Mouse (Mus musculus) retina, adult 2 months (tissue): ENCODE results near the gene Hmcn1.

Experiments
- DNase-seq: peaks from one replicate; pipeline ENCODE4 v3.0.0-alpha.2; 2012; ENCODE audit warnings: low read depth, low spot score

Gene Hmcn1

DNA sequence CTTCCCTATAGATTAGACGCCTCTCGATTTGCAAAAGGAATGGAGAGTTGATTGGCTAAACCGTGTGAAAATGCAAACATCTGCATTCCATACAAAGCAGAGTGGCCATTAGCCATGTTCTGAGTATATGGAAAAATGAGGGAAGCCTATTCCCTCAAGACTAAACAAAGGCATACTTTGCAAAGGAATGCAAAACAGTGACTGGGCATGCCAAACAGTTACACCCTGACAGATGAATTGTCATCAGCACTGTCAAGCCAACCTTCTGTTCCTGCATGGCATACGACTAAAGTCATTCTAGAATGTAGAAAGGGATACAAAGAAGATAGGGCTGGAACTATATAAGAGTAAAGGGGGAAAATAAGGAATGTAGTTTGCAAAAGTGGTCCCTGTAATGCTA lies 115.3 kb downstream of the Hmcn1 start:
- no peak for DNase-seq

DNA sequence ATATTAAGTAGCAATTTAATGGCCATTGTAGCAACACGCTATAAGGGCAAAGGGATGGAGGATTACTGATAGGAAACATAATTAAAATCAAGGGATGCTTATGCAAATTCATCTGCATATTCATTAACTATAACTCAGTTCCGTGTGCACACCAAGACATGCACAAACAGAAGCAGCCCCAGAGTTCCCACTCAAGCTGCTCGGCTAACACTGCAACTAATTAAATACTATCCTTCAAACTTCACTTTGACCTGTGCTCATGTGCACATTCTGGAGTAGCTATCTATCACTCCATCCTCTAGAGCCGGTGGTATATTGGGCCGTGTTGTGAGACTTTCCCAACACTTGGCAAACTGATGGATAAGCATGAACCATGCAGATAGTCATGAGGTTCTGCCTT lies 119.2 kb downstream of the Hmcn1 start:
- DNase-seq: no peak

DNA sequence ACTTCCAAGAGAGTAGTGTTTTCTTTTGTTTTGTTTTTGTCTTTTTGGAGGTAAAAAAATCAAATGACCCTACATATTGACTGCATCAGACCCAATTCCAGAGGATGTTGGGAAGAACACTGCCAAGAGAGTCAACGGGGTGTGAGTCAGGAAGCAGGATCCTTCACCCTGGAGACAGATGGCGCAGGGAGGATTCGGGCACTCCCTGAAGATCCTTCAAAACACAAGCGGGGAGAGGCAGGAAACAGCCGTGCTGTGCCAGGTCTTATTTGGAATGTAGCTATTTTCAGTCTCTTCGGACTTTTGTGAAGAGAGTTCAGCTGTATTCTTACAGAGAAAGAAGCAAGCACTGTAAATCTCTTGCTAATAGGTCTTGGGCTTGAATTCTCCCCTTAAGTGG lies 120.0 kb downstream of the Hmcn1 start:
- DNase-seq: no peak

DNA sequence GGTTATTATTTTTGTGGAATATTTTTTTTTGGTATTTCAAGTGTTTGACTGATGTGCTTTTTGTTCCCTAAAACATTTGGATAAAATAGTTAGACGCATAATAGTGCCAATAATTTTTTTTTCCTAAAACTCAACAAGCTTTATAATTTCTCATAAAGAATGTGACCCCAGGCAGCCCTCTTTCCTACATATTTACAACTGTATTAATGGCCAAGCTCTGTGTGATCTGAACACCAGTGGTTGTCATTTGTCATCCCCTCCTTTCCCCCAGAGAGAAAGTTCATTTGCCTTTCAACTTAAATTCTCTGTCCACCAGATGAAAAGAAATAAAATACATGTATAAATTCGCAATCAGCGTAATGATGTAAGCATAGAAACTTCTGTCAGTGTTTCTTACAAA lies 121.1 kb downstream of the Hmcn1 start:
- DNase-seq: no peak

DNA sequence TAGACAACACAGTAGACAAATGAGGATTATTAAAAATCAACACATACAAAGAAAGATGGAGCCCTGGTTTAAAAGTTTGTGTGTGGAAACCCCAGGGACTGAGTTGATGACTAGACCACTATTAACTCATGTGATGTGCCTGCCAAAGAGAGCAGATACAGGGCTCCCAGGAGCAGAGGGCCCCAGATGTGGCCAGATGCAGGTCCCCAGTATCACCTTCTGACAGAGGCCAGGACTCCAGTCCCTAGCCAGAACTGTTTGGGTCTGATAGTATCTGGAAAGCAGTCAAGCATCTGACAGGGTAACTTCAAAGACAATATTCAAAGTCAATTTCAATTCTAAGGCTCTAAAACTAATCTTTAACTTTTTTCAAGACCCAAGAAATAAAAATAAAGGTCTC lies 124.0 kb downstream of the Hmcn1 start:
- no peak for DNase-seq

DNA sequence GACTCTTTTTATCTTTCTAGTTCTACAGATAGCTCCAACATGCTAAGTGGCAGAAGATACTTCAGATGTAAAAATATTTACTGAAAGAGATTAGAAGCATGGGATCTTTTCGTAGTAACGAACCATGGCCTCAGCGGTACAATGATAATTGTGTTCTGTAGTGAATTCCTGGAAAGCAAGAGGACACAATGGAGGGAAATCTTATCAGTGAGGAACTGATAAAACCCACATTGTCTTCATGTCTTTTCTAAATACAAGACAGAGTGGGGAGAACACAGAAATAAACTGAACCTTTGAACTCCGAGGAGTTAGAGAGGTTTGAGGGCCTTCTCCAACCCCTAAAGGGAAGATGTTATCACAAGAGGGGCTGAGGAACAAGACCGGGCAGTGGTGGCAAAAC lies 126.6 kb downstream of the Hmcn1 start:
- no peak for DNase-seq

DNA sequence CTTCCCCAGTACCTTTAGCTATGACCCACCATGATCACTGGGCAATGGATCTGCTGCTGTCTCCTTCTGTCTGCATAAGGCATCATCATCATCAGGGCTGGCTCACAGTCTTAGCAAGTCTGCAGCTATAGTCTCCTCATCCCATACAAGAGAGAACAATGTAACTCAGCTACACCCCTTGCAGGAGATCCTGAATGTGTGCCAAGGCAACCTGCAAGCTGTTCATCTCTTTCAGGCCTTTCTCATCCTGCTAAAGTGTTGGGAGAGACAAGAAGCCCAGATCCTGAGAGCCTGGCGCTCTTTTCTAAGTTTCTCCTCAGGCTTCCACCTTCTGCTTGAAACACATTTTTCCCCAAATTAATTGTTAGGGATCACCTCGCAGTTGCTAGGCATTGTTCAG lies 135.5 kb downstream of the Hmcn1 start:
- no peak for DNase-seq

DNA sequence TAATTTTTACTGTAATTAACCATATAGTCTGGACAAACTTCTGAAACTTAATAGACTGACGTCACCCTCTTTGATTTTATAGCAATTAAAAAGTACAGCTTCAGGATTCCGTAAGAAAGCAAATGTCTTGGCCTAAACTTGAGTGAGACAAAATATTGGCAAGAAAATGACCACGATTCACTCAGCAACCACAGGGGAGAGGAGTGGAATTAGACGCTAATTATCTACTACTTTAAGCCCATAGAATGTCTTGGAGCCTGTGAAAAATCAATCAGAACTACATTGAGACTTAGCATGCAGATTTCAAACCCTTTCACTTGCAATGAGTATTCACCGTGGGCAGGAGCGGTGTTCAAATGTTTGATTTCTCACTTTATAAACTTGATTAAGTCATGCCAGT lies 159.8 kb downstream of the Hmcn1 start:
- no peak for DNase-seq

DNA sequence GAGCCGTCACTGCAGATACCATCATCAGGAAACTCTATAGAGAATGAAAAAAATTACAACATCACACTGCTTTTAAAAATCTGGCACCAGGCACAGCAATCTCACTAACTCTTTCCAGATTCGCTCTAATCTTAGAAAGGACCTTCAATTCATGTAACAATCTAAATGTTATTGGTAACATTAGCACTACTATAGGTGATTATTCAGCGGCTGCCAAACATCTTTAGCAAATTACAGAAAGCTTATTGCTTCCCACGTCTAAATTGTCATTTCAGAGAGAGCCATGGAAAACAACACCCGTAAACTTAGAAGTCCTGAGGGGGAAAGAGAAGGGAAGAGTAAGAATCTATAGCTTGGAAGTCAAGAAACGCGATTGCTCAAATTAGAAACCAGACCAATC lies 163.4 kb downstream of the Hmcn1 start:
- no peak for DNase-seq

DNA sequence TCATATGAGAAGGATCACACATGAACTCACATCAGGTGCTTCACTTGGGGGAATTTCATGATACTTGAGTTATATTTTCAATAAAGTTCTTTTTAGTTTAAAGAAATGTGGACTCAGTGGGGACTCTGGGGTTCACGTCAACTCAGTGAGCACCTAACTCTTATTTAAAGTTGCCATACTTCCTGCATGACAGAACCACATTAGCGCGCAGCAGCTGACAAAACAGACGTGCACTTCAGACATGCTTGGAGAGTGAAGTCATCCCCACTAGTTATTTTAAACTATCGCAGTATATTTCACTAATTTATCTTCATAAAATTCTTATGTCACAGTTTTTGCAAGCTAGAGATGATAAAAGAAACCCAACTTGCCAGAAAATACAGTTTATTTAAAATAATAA lies 166.1 kb downstream of the Hmcn1 start:
- no peak for DNase-seq

DNA sequence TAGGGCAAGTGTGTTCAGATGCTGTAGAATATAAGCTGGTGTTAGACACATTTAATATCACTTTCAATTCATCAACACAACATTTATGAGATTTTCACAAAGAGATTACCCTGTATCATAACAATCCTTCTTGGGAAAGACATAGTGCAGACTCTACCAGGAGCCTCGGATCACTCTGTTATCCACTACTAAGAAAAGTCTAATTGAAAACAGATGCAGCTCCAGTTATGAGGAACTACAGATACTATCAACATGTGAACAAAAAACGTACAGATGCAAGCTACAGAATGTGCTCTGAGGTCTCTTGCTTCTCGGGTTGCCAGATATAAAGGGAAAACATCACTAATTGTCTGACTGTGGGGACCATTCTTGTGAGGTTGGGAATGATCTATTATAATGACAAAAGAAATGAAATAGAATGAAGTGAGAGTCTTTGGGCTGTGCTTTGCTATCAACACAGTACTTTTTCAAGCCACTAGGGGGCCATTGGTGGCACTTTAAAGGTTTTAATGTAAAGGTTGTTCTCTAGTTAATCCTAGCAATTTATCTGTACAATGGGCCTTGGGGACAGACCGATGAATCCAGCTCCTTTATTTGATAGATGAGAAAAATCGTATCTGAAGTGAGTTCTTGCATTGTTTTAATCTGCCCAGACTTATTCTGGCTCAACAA lies 168.8 kb downstream of the Hmcn1 start:
- DNase-seq: no peak

DNA sequence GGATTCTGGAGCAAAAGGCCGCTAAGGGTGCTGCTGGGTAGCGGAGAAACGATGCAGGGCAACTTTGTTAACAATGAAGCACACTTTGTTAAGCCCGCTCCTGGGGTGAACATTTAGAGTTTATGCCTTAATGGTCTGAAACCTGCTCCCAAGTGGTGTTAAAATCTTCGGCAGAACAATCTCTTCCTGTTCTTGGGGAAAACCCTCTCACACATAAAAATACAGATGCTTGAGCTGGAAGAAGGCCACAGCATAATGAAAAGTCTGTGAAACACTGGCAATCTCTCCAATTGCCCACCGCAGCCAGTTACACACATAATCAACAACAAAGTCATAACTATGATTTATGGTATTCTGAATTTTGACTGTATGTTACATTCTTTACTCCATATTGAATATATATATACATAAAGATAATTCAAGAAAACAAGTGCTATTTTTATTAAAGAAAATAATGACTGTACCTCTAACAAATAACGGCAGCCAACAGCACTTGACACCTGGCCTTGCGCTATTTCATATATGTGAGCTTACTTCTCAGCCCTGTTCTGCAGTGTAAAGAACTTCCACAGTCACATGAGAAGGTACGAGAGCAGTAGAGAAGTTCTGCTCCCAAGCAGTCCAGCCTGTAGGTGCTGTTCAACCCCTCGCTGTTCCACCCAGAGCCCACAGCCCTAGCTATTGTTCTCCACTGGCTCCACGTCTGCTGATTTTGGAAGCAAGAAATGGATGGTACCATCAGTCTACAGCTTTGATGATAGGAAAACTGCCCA lies 177.0 kb downstream of the Hmcn1 start:
- no peak for DNase-seq

DNA sequence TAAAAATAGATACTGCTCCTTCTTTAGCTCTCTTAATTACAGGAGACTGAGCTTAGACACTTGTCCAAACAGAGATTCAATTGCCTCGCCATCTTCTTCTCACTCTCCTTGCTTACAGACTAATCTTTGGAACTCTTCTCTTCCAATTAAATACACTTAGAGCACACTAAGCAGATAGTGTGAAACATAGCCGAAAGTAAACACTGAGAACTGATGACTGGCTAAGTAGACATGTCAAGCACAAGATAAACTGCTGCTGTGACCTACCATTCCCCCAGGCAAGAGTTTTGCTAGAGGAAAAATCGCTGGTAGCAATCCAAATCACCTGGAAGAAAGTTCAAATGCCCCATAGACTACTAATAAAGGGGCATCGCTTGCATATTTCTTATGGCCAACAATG lies 178.3 kb downstream of the Hmcn1 start:
- no peak for DNase-seq

DNA sequence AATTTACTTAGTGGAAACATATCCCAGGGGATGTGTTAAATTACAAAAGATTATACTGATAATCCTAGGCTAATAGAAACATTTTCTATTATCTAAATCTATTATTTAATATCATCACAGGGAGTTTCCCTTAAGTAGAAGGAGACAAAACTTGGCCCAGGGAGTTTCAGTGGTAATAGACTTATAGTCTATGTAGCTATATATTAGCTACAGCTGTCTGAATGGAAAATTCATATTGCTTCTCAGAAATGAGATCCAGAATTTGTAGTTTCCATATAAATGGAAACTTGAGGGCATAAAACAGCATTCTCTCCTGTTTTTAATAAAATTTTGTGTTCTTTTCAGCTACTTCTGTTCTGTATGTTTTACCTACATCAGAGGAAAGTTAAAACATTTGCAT lies 179.9 kb downstream of the Hmcn1 start:
- DNase-seq: no peak

DNA sequence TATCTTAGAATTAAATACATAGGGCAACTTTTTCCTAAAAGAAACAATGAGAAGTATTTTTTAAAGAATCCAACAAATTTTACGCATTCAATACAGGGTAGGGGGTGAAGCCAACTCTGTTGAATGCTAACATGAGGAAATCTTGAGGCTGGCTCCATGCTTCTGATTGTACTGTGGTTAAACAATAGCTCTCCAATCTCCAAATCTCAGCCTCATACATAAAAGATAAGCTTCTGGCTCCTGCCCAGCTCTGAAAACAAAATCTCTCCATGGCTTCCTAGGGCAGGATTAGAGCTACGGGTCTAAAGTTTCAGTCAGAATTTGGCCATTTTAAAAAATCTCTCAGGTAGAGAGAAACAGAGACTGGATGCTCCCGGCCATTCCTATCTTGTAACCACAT lies 186.4 kb downstream of the Hmcn1 start:
- no peak for DNase-seq

DNA sequence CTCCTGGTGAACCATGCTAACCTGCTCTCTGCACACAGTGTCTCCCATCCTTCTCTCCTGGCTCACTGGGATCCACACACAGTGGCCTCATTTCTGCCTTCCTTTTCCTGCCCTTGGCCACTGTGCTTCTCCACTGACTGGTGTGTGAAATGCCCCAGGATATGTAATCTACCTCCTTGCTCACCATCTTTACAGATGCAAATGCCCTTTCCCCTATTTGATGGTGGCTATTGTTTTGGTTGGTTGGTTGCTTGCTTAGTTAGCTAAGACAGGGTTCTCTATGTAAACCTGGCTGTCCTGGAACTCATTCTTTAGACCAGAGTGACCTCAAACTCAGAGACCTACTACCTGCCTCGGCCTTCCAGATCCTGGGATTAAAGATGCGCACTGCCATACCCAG lies 187.8 kb downstream of the Hmcn1 start:
- DNase-seq: no peak

DNA sequence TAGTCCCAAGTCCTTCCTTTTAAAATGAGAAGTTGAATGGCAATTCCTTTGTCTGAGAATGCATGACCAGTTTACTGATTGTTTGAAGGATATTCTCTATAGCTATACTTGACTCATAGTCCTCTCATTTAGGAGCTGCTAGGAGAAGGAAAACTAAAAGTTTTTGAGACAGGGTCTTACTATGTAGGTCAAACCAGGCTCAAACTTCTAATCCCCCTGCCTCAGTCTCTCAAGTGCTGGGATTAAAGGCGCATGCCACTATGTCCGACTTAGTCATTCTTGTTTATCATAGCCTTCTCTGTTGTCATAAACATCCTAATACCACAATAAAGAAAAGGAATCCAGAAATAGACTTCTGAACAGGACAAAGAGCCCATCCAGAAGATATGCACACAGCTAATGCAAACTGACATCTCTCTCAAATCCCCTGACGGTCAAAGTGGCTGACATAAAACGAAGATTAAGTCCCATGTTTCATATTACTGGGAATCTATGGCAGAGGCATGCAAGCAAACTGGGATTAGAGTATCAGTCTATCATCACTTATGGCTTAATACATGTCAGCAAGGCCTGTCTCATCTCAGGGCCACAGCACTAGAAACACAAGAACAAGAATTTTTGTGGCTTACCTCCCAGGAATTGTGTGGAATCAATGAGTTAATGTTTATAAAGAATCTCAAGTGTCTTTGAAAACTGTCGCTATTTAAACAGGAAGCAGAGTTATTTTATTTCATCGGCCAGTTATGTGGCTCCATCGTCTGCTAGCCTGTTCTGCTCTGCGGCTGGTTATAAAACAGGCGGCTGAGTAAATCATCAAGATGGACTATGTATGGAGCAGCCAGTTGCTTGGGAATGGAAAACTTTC lies 188.8 kb downstream of the Hmcn1 start:
- DNase-seq: no peak

DNA sequence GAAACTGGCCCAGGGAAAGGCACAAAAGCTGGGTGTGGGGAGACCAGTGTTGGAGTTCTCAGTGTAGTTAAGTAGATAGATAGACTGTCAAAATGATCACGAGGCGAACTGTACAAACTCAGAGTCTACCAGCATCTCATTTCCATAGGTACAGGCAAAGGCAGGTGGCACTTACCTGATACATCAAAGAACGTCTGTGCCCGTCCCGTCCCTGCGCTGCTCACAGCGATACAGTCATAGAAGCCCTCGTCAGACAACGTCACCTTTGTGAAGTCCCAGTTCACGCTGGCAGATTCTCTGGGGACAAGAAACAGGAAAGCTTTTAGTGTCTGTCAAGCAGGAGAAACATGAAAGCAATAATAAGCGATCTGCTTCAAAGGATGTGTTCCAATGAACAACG lies 190.6 kb downstream of the Hmcn1 start:
- DNase-seq: no peak

DNA sequence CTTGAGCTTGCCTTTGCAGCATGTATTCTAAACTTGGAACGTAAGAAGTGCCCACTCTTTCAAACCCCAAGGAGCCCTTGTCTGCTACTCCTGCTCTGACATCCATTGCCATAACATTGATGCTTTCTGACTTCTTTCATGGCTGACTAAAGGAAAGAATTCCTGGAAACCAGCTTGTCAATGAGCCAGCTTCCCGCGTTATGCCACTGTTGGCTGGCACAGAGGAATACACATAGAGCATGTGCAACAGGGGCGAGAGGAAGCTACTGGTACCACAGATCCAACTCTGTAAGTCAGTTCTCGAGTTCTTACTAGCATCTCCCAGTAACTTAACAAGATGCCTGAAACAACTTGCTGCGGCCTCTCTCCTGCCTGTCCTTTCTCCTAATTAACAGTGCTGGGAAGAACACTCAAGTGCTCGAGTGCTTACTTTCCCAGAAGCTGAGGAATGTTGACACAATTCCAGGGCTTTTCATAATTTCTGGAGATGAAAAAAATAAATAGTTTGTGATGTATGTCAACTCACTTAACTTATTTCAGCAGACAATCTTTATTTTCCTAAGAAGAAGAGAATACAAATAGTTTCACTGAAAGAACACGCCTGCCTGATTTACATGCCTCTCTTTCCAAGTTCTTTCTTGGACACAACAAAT lies 192.5 kb downstream of the Hmcn1 start:
- no peak for DNase-seq

DNA sequence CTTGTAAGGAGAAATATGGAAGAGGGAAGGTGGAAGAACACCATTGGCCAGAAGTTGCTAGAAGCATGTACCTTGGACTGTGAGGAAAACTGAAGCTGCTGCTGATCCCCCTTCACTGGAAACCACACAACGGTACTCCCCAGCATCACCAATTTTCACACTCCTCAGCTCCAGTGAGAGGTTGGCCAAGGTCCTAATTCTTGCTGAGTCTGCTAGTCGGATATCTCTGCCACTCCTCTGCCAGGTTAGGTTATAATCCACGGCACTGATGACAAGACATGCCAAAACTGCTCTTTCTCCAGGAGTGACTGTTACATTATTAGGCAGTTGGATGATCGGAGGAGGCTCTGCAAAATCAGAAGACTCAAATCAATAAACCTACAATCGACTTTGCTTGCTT lies 194.6 kb downstream of the Hmcn1 start:
- DNase-seq: no peak

DNA sequence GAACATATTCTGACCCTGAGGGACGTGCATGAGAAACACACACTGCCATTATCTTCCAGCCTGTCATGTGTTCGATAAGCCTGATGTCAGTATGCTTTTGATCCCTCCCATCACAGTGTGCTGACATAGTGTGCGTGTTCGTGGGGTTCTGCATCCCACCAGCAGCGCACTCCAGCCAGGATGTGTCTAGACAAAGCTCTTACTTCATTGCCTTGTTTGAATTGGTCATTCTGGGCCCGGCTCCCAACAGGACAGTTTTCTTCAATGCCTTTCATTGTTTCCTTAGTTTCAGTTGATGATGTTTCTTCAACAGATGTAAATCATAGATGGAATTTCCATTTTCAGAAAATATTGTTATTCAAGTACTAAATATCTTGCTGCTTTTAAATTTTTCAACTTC lies 206.5 kb downstream of the Hmcn1 start:
- DNase-seq: no peak
